Mouse (Mus musculus): Measurements from ENCODE around the gene Rbm24. TPM values are rescaled to one million over a fixed set of nuclear protein-coding genes. Genes with fewer than 3 reads are reported as not detected.
A peak's percentile ranks its signal among the peaks of the same experiment; 100 is the strongest.

Rbm24 gene
- polyA plus RNA-seq, 1 experiment from 2014 or later, result 15.6 TPM

- H3K27me3 ChIP-seq (replicated peaks; ENCODE audit: control insufficient read depth, insufficient read depth, low read length), result no peaks in the 10 kb centered on the region; the same call in 1 of the 2 replicates
- no peak overlapping the region for H3K4me2 ChIP-seq (ENCODE audit: low read depth, low read length)
- H3K9ac ChIP-seq (ENCODE audit: low read depth, low read length), result no peak overlapping the region
- H3K36me3 ChIP-seq (ENCODE audit: control insufficient read depth, insufficient read depth, low read length), result no peaks in the 10 kb centered on the region
- H3K4me3 ChIP-seq (ENCODE audit: low read depth, low read length), result no peak overlapping the region
- ATAC-seq (ENCODE audit: low read depth), result no peak
- no peaks in the 10 kb centered on the region for H3K9me3 ChIP-seq (ENCODE audit: control insufficient read depth, low read length)
- no peak for DNase-seq (ENCODE audit: low spot score)
- H3K4me1 ChIP-seq (ENCODE audit: control insufficient read depth, insufficient read depth, low read length), result 0 out of 2 replicates have a peak, but pooled peaks cover 3% of the 10 kb centered on the region
- no peak overlapping the region for H3K27ac ChIP-seq (replicated peaks; ENCODE audit: low read depth, low read length)
Measured at GRCm38 (mm10) chr13:46412247-46412646, 6.0 kb upstream of the Rbm24 start.

GRCm38 (mm10) chr13:46413588-46413987, 4.6 kb upstream of the Rbm24 start:
- ATAC-seq (ENCODE audit: low read depth) (no peak), DNase-seq (ENCODE audit: low spot score) (no peak)
- Histone ChIP-seq H3K36me3 (ENCODE audit: control insufficient read depth, insufficient read depth, low read length) (no peaks in the 10 kb centered on the region), H3K4me1 (ENCODE audit: control insufficient read depth, insufficient read depth, low read length) (0 out of 2 replicates have a peak, but pooled peaks cover 3% of the 10 kb centered on the region), H3K27ac (replicated peaks; ENCODE audit: low read depth, low read length) (no peak overlapping the region), H3K4me3 (ENCODE audit: low read depth, low read length) (no peak overlapping the region), H3K9me3 (ENCODE audit: control insufficient read depth, low read length) (no peaks in the 10 kb centered on the region), H3K9ac (ENCODE audit: low read depth, low read length) (no peak overlapping the region), H3K27me3 (replicated peaks; ENCODE audit: control insufficient read depth, insufficient read depth, low read length) (no peaks in the 10 kb centered on the region; the same call in none of the 2 replicates), H3K4me2 (ENCODE audit: low read depth, low read length) (no peak overlapping the region)
- WGBS, result 60% methylated on average over 10 of the region's 10 CpGs

- no peaks in the 10 kb centered on the region for H3K36me3 ChIP-seq (ENCODE audit: control insufficient read depth, insufficient read depth, low read length)
- no peak overlapping the region for H3K4me2 ChIP-seq (ENCODE audit: low read depth, low read length)
- ATAC-seq (ENCODE audit: low read depth), result no peak
- 0 out of 2 replicates have a peak, but pooled peaks cover 3% of the 10 kb centered on the region for H3K4me1 ChIP-seq (ENCODE audit: control insufficient read depth, insufficient read depth, low read length)
- H3K9ac ChIP-seq (ENCODE audit: low read depth, low read length), result no peak overlapping the region
- no peak overlapping the region for H3K4me3 ChIP-seq (ENCODE audit: low read depth, low read length)
- WGBS, result 68% methylated on average over 8 of the region's 8 CpGs
- no peaks in the 10 kb centered on the region; the same call in none of the 2 replicates for H3K27me3 ChIP-seq (replicated peaks; ENCODE audit: control insufficient read depth, insufficient read depth, low read length)
- DNase-seq (ENCODE audit: low spot score), result peak; percentile 52
- no peak overlapping the region for H3K27ac ChIP-seq (replicated peaks; ENCODE audit: low read depth, low read length)
- no peaks in the 10 kb centered on the region for H3K9me3 ChIP-seq (ENCODE audit: control insufficient read depth, low read length)
Measured at GRCm38 (mm10) chr13:46414050-46414449, 4.2 kb upstream of the Rbm24 start.

GRCm38 (mm10) chr13:46416021-46416420, 2.2 kb upstream of the Rbm24 start:
- Histone ChIP-seq H3K9me3 (ENCODE audit: control insufficient read depth, low read length) (no peaks in the 10 kb centered on the region), H3K4me2 (ENCODE audit: low read depth, low read length) (no peak overlapping the region), H3K27me3 (replicated peaks; ENCODE audit: control insufficient read depth, insufficient read depth, low read length) (no peaks in the 10 kb centered on the region; the same call in none of the 2 replicates), H3K27ac (replicated peaks; ENCODE audit: low read depth, low read length) (no peak overlapping the region), H3K9ac (ENCODE audit: low read depth, low read length) (no peak overlapping the region), H3K4me3 (ENCODE audit: low read depth, low read length) (no peak overlapping the region), H3K4me1 (ENCODE audit: control insufficient read depth, insufficient read depth, low read length) (0 out of 2 replicates have a peak, but pooled peaks cover 3% of the 10 kb centered on the region), H3K36me3 (ENCODE audit: control insufficient read depth, insufficient read depth, low read length) (no peaks in the 10 kb centered on the region)
- no peak for DNase-seq (ENCODE audit: low spot score)
- WGBS, result 85% methylated on average over 8 of the region's 8 CpGs
- ATAC-seq (ENCODE audit: low read depth), result no peak

- 0 out of 2 replicates have a peak overlapping the region, but pooled peaks have one; percentile 69 for H3K9ac ChIP-seq (ENCODE audit: low read depth, low read length)
Measured at GRCm38 (mm10) chr13:46417594-46417993, 640 bp upstream of the Rbm24 start.

GRCm38 (mm10) chr13:46418731-46419545, 704 bp downstream of the Rbm24 start:
- H3K4me2 ChIP-seq (ENCODE audit: low read depth, low read length), result peak overlapping the region; percentile 97
- no peaks in the 10 kb centered on the region for H3K9me3 ChIP-seq (ENCODE audit: control insufficient read depth, low read length)
- H3K27ac ChIP-seq (replicated peaks; ENCODE audit: low read depth, low read length), result peak overlapping the region; percentile 58
- no peak for DNase-seq (ENCODE audit: low spot score)
- 1% methylated on average over 52 of the region's 73 CpGs for WGBS
- H3K36me3 ChIP-seq (ENCODE audit: control insufficient read depth, insufficient read depth, low read length), result no peaks in the 10 kb centered on the region
- 0 out of 2 replicates have a peak, but pooled peaks have one; percentile 10 for ATAC-seq (ENCODE audit: low read depth)
- no peaks in the 10 kb centered on the region; the same call in none of the 2 replicates for H3K27me3 ChIP-seq (replicated peaks; ENCODE audit: control insufficient read depth, insufficient read depth, low read length)
- no peaks in the 10 kb centered on the region for H3K4me1 ChIP-seq (ENCODE audit: control insufficient read depth, insufficient read depth, low read length)
- peak overlapping the region; percentile 69 for H3K9ac ChIP-seq (ENCODE audit: low read depth, low read length)
- peak overlapping the region; percentile 62 for H3K4me3 ChIP-seq (ENCODE audit: low read depth, low read length)

More at GRCm38 (mm10) chr13:46417594-46417993, 640 bp upstream of the Rbm24 start:
- Histone ChIP-seq H3K4me2 (ENCODE audit: low read depth, low read length) (peak overlapping the region; percentile 97), H3K4me1 (ENCODE audit: control insufficient read depth, insufficient read depth, low read length) (0 out of 2 replicates have a peak, but pooled peaks cover 3% of the 10 kb centered on the region), H3K9me3 (ENCODE audit: control insufficient read depth, low read length) (no peaks in the 10 kb centered on the region), H3K27me3 (replicated peaks; ENCODE audit: control insufficient read depth, insufficient read depth, low read length) (no peaks in the 10 kb centered on the region; the same call in none of the 2 replicates), H3K36me3 (ENCODE audit: control insufficient read depth, insufficient read depth, low read length) (no peaks in the 10 kb centered on the region), H3K27ac (replicated peaks; ENCODE audit: low read depth, low read length) (no peak overlapping the region; the same call in 1 of the 2 replicates), H3K4me3 (ENCODE audit: low read depth, low read length) (peak overlapping the region; percentile 62)
- WGBS, result 85% methylated on average over 5 of the region's 5 CpGs
- ATAC-seq (ENCODE audit: low read depth) (no peak), DNase-seq (ENCODE audit: low spot score) (no peak)

GRCm38 (mm10) chr13:46419648-46420047, 1.4 kb downstream of the Rbm24 start:
- Histone ChIP-seq H3K4me2 (ENCODE audit: low read depth, low read length) (peak overlapping the region; percentile 97), H3K36me3 (ENCODE audit: control insufficient read depth, insufficient read depth, low read length) (no peaks in the 10 kb centered on the region), H3K4me1 (ENCODE audit: control insufficient read depth, insufficient read depth, low read length) (no peaks in the 10 kb centered on the region), H3K27ac (replicated peaks; ENCODE audit: low read depth, low read length) (peak overlapping the region; percentile 58), H3K9ac (ENCODE audit: low read depth, low read length) (peak overlapping the region; percentile 47; the same call in 1 of the 2 replicates), H3K27me3 (replicated peaks; ENCODE audit: control insufficient read depth, insufficient read depth, low read length) (no peaks in the 10 kb centered on the region; the same call in none of the 2 replicates), H3K9me3 (ENCODE audit: control insufficient read depth, low read length) (no peaks in the 10 kb centered on the region), H3K4me3 (ENCODE audit: low read depth, low read length) (peak overlapping the region; percentile 62)
- 19% methylated on average over 7 of the region's 7 CpGs for WGBS
- ATAC-seq (ENCODE audit: low read depth), result no peak
- DNase-seq (ENCODE audit: low spot score), result no peak

- H3K27ac ChIP-seq (replicated peaks; ENCODE audit: low read depth, low read length), result no peak overlapping the region; the same call in 1 of the 2 replicates
- H3K9me3 ChIP-seq (ENCODE audit: control insufficient read depth, low read length), result no peaks in the 10 kb centered on the region
- DNase-seq (ENCODE audit: low spot score) (no peak), ATAC-seq (ENCODE audit: low read depth) (no peak)
- peak overlapping the region; percentile 62 for H3K4me3 ChIP-seq (ENCODE audit: low read depth, low read length)
- H3K36me3 ChIP-seq (ENCODE audit: control insufficient read depth, insufficient read depth, low read length), result no peaks in the 10 kb centered on the region
- 21% methylated on average over 3 of the region's 3 CpGs for WGBS
- no peaks in the 10 kb centered on the region; the same call in 1 of the 2 replicates for H3K27me3 ChIP-seq (replicated peaks; ENCODE audit: control insufficient read depth, insufficient read depth, low read length)
- peak overlapping the region; percentile 97 for H3K4me2 ChIP-seq (ENCODE audit: low read depth, low read length)
- H3K9ac ChIP-seq (ENCODE audit: low read depth, low read length), result peak overlapping the region; percentile 47; the same call in 1 of the 2 replicates
- no peaks in the 10 kb centered on the region for H3K4me1 ChIP-seq (ENCODE audit: control insufficient read depth, insufficient read depth, low read length)
Measured at GRCm38 (mm10) chr13:46420095-46420494, 1.9 kb downstream of the Rbm24 start.
